Mouse (Mus musculus) CH12.LX (cell line): ENCODE measurements at regions not wholly inside any gene's neighbourhood (a gene's known extent, or its start where the extent isn't known, plus 50 kb on each side); places are given as distances from the start of the nearest gene placed in this dataset.

Source experiments
- DNase-seq: peaks from one replicate; pipeline ENCODE4 v3.0.0-alpha.2; 2013; ENCODE audit errors: extremely low read depth
- H3K27ac ChIP-seq: 2 replicates; pipeline ENCODE4 v1.5.1; 2012; ENCODE audit warnings: low read depth, mild to moderate bottlenecking, control low read depth, moderate library complexity; ENCODE audit not compliant: insufficient read depth
- H3K27me3 ChIP-seq: replicated peaks from 2 replicates; pipeline ENCODE3; 2012; ENCODE audit warnings: inconsistent platforms
- H3K36me3 ChIP-seq, 2 experiments: replicated peaks in 1 of 2; 2 replicates each; pipeline versions ENCODE3 to v1.6.1; 2012; ENCODE audit warnings: inconsistent platforms in 1 of 2, low read length in 1 of 2, mild to moderate bottlenecking in 1 of 2, mixed read lengths in 1 of 2, moderate library complexity in 1 of 2; ENCODE audit not compliant: control insufficient read depth in 1 of 2, insufficient read depth in 1 of 2
- H3K4me1 ChIP-seq, 2 experiments: 2 replicates each; pipeline ENCODE4 v1.6.1; 2012; ENCODE audit warnings: inconsistent platforms in 1 of 2, moderate library complexity in 1 of 2; ENCODE audit not compliant: insufficient read depth in 2 of 2, control insufficient read depth in 1 of 2
- H3K4me2 ChIP-seq: 2 replicates; pipeline ENCODE4 v1.6.1; 2012; ENCODE audit warnings: low read depth, mild to moderate bottlenecking, control low read depth; ENCODE audit not compliant: poor library complexity, insufficient read depth, severe bottlenecking
- H3K4me3 ChIP-seq, 3 experiments: fragments of 150-350 bp in 1 of 3; sonication (generic) in 1 of 3; replicated peaks in 1 of 3; 2 replicates each; pipeline versions ENCODE3 to v1.5.1; 2011 to 2012; ENCODE audit warnings: low read depth in 2 of 3, low read length in 2 of 3, mild to moderate bottlenecking in 2 of 3, moderate library complexity in 2 of 3, control low read depth in 1 of 3, improper control_type of control experiment in 1 of 3, inconsistent platforms in 1 of 3, mixed read lengths in 1 of 3; ENCODE audit not compliant: poor library complexity in 1 of 3
- H3K79me2 ChIP-seq: replicated peaks from 2 replicates; pipeline ENCODE4 v1.6.1; 2012; ENCODE audit warnings: mild to moderate bottlenecking, moderate library complexity; ENCODE audit not compliant: control insufficient read depth, poor library complexity, insufficient read depth, severe bottlenecking; ENCODE audit errors: extremely low read depth
- H3K9ac ChIP-seq: 2 replicates; pipeline ENCODE4 v1.6.1; 2012; ENCODE audit warnings: low read depth, mild to moderate bottlenecking, control low read depth, moderate library complexity; ENCODE audit not compliant: insufficient read depth
- H3K9me3 ChIP-seq: replicated peaks from 2 replicates; pipeline ENCODE3; 2012; ENCODE audit warnings: low read length, inconsistent platforms, mixed read lengths
- BHLHE40 ChIP-seq: IDR thresholded peaks from 2 replicates; pipeline ENCODE4 v1.6.1; 2011; ENCODE audit warnings: mild to moderate bottlenecking, low read depth, low read length, improper control_type of control experiment
- CHD1 ChIP-seq: IDR thresholded peaks from 2 replicates; pipeline ENCODE4 v1.6.1; 2012; ENCODE audit warnings: low read depth, low read length, improper control_type of control experiment, inconsistent platforms
- CTCF ChIP-seq, 2 experiments: IDR thresholded peaks in 1 of 2; conservative IDR thresholded peaks in 1 of 2; 2 replicates each; pipeline ENCODE4 v1.5.1; 2011 to 2012; ENCODE audit warnings: low read depth in 2 of 2, low read length in 2 of 2, improper control_type of control experiment in 1 of 2, inconsistent platforms in 1 of 2, mild to moderate bottlenecking in 1 of 2, moderate library complexity in 1 of 2
- E2F4 ChIP-seq: IDR thresholded peaks from 2 replicates; pipeline ENCODE4 v1.6.1; 2011; ENCODE audit warnings: low read depth, low read length, improper control_type of control experiment; ENCODE audit not compliant: insufficient replicate concordance
- ELF1 ChIP-seq: IDR thresholded peaks from 2 replicates; pipeline ENCODE4 v1.6.1; 2014; ENCODE audit warnings: low read depth, mild to moderate bottlenecking, inconsistent platforms, low read length, improper control_type of control experiment
- IRF4 ChIP-seq: IDR thresholded peaks from 2 replicates; pipeline ENCODE4 v1.6.1; 2014; ENCODE audit warnings: low read depth, mild to moderate bottlenecking, inconsistent platforms, low read length, improper control_type of control experiment
- JUND ChIP-seq: conservative IDR thresholded peaks from 2 replicates; pipeline ENCODE4 v1.6.1; 2011; ENCODE audit warnings: low read depth, low read length, improper control_type of control experiment
- MAZ ChIP-seq: IDR thresholded peaks from 2 replicates; pipeline ENCODE4 v1.6.1; 2012; ENCODE audit warnings: low read depth, mild to moderate bottlenecking, inconsistent platforms, low read length, improper control_type of control experiment, moderate library complexity
- MEF2A ChIP-seq: IDR thresholded peaks from 2 replicates; pipeline ENCODE4 v1.6.1; 2014; ENCODE audit warnings: low read depth, mild to moderate bottlenecking, inconsistent platforms, low read length, improper control_type of control experiment, borderline replicate concordance
- MXI1 ChIP-seq: IDR thresholded peaks from 2 replicates; pipeline ENCODE4 v1.6.1; 2011; ENCODE audit warnings: mild to moderate bottlenecking, low read depth, low read length, improper control_type of control experiment
- NELFE ChIP-seq: IDR thresholded peaks from 2 replicates; pipeline ENCODE4 v1.6.1; 2011; ENCODE audit warnings: low read depth, low read length, improper control_type of control experiment
- PAX5 ChIP-seq: IDR thresholded peaks from 2 replicates; pipeline ENCODE4 v1.6.1; 2012; ENCODE audit warnings: low read length, inconsistent platforms, mixed read lengths
- POLR2A ChIP-seq: IDR thresholded peaks from 2 replicates; pipeline ENCODE4 v1.6.1; 2011; ENCODE audit warnings: low read depth, mild to moderate bottlenecking, improper control_type of control experiment, low read length
- RAD21 ChIP-seq: IDR thresholded peaks from 2 replicates; pipeline ENCODE4 v1.6.1; 2011; ENCODE audit warnings: low read depth, mild to moderate bottlenecking, low read length, improper control_type of control experiment, moderate library complexity
- SIN3A ChIP-seq: IDR thresholded peaks from 2 replicates; pipeline ENCODE4 v1.6.1; 2012; ENCODE audit warnings: low read length, improper control_type of control experiment, inconsistent platforms
- TCF12 ChIP-seq: IDR thresholded peaks from 2 replicates; pipeline ENCODE4 v1.6.1; 2014; ENCODE audit warnings: low read depth, mild to moderate bottlenecking, inconsistent platforms, low read length, improper control_type of control experiment
- UBTF ChIP-seq: IDR thresholded peaks from 2 replicates; pipeline ENCODE4 v1.6.1; 2012; ENCODE audit warnings: low read depth, mild to moderate bottlenecking, inconsistent platforms, low read length, improper control_type of control experiment, moderate library complexity
- USF2 ChIP-seq: conservative IDR thresholded peaks from 2 replicates; pipeline ENCODE4 v1.6.1; 2011; ENCODE audit warnings: low read depth, low read length, improper control_type of control experiment
- ZC3H11A ChIP-seq: IDR thresholded peaks from 2 replicates; pipeline ENCODE4 v1.6.1; 2012; ENCODE audit warnings: low read depth, mild to moderate bottlenecking, inconsistent platforms, low read length, improper control_type of control experiment
- ZKSCAN1 ChIP-seq: IDR thresholded peaks from 2 replicates; pipeline ENCODE4 v1.6.1; 2012; ENCODE audit warnings: low read depth, inconsistent platforms, low read length, improper control_type of control experiment, borderline replicate concordance
- ZMIZ1 ChIP-seq: IDR thresholded peaks from 2 replicates; pipeline ENCODE4 v1.6.1; 2012; ENCODE audit warnings: low read depth, mild to moderate bottlenecking, inconsistent platforms, low read length, improper control_type of control experiment
- dilution Hi-C: fragments of 300-500 bp; cut with MboI; formaldehyde crosslinking; loops from 2 replicates; pipeline ENCODE4 v1.14.3; 2020; ENCODE audit warnings: low sequenced_read_pairs; ENCODE audit not compliant: extremely low pct_unique_long_range_greater_than_20kb, extremely low pct_ligation_motif_present
- in situ Hi-C: fragments of 300-500 bp; cut with MboI; formaldehyde crosslinking; loops from 3 replicates; pipeline ENCODE4 v1.14.3; 2019; ENCODE audit warnings: low sequenced_read_pairs, low pct_ligation_motif_present, low pct_unique_long_range_greater_than_20kb, mixed read lengths

DNA sequence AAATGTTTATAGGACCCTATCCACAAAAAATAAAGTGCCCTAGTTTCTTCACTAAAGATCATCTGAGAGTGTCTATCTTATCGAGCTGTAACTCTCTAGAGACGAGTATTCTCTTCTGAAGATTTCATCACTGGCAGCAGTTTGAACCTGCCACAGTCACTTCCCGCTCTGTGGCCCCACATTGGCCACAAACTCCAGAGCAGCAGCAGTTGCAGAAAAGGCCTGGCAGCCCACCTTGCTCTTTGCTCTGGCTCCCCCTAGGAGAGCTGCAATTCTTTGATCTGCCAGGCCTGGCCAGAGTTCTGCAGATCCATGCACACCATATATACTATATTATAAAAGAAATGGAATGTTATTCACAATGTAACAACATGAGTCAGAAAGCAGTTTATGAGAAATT is 74.4 kb downstream of the Ptgs2 start:
- Histone ChIP-seq H3K4me2 (no peak overlapping the region), H3K9me3 (no peaks in the 10 kb centered on the region), H3K4me1 (no peaks in the 10 kb centered on the region), H3K79me2 (no peaks in the 10 kb centered on the region), H3K9ac (no peak overlapping the region), H3K27me3 (no peaks in the 10 kb centered on the region), H3K27ac (no peak overlapping the region), H3K36me3 (no peaks in the 10 kb centered on the region), H3K4me3 (no peak overlapping the region)
- DNase-seq = no peak
- no peak for TF ChIP-seq IRF4
- TF ChIP-seq CTCF (conservative IDR thresholded peaks at IDR 0.05 in 1 of 2, IDR thresholded peaks at IDR 0.05 in 1 of 2; ENCODE audit: low read depth in 2 of 2, low read length in 2 of 2) = peak in 1 of 2 experiments; percentile 6; a peak in 1 of 4 replicates
- in situ Hi-C loops (no loop called here), dilution Hi-C loops (no loop called here)

DNA sequence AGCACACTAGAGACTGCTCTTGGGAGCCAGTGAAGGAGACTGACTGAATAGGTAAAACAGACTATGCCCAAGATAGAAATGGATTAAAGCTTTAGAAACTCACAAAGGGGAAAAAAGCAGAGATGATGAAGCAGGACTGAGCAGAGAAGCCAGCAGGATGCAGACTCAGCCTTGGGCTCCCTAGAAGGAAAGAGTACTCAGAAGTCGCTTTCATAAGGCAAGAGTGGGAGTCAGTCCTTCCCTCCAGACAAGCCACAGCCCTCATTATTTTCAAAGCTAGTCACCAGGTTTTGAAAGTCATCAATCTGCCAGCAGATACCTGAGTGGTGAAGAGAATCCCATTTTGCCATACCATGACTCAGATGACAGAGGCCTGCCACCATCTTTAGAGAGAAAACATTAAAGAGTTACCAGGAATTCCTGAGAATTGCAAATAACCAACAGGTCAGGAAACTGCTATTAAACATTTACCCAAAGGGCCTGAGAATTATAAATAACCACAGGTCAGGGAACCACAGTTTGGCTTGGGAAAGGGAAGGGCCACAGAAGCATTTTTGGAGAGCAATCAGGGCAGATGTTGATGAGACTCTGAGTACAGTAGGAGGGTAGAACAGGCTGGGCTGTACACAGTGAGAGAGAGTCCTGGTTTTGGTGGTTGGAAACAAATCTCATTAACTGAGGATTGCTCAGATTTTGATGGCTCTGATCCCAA is 77.4 kb downstream of the Ptgs2 start:
- Histone ChIP-seq H3K9me3 (no peaks in the 10 kb centered on the region), H3K9ac (no peak overlapping the region), H3K4me2 (no peak overlapping the region), H3K4me3 (no peak overlapping the region), H3K4me1 (no peaks in the 10 kb centered on the region), H3K36me3 (no peaks in the 10 kb centered on the region), H3K27me3 (no peaks in the 10 kb centered on the region), H3K27ac (no peak overlapping the region), H3K79me2 (no peaks in the 10 kb centered on the region)
- TF ChIP-seq SIN3A = no peak
- no peak for TF ChIP-seq IRF4
- no peak for TF ChIP-seq MAZ
- no peak for TF ChIP-seq POLR2A
- no peak for TF ChIP-seq TCF12
- TF ChIP-seq CHD1 = no peak
- no peak for TF ChIP-seq ZMIZ1
- TF ChIP-seq MXI1 = no peak
- TF ChIP-seq BHLHE40 = no peak
- no peak for TF ChIP-seq RAD21
- no peak for TF ChIP-seq UBTF
- no peak for TF ChIP-seq ZC3H11A
- no peak for TF ChIP-seq ZKSCAN1
- TF ChIP-seq USF2 = no peak
- TF ChIP-seq ELF1 = no peak
- no peak for TF ChIP-seq JUND
- no peak for TF ChIP-seq PAX5
- no peak for TF ChIP-seq MEF2A
- TF ChIP-seq E2F4 = no peak
- no peak for TF ChIP-seq NELFE
- DNase-seq = no peak
- in situ Hi-C loops (no loop called here), dilution Hi-C loops (no loop called here)
